Mouse (Mus musculus): ENCODE measurements around the gene B4galt2.
A peak's percentile ranks its signal among the peaks of the same experiment; 100 is the strongest.

B4galt2 gene

GRCm38 (mm10) chr4:117906196-117906595 lies 22.9 kb upstream of the B4galt2 start:
- DNase-seq (ENCODE audit: low spot score) = peak; percentile 90

DNA sequence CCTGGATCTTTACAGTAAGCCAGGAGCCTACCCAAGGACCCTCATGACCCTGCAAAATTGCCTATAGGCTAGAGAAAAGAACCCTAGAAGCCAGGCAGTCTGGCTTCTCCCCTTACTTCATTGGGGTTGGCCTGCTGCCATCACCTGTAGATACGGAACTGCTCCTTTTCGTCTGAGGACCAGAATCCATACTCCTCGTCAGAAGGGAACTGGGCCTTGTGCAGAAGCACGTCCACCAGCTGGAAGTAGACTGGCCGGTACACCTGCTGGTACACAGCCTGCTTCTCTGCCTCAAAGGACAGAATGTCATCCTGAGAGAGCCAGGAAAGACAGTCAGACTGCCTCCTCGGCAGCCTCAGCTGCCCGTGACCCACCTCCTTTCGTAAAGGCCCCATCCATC lies 21.5 kb upstream of the B4galt2 start:
- no peak for DNase-seq (ENCODE audit: low spot score)

DNA sequence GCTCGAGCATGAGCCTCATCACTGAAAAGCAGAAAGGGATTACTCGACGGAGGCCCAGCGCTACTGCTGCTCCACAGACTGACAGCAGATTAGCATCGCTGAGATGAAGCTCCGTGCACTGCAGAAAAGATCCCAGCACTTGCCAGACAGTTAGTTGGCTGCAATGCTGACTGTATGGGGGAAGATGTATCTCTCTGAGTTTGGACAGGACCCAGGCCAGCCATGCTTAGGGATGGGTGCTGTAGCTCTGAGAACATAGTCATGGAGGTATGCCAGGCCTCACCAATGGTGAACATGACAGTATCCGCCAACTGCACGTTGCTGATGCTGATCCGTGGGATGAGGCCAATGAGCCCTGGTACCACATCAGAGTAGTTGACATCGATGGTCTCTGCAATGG lies 20.8 kb upstream of the B4galt2 start:
- no peak for DNase-seq (ENCODE audit: low spot score)

DNA sequence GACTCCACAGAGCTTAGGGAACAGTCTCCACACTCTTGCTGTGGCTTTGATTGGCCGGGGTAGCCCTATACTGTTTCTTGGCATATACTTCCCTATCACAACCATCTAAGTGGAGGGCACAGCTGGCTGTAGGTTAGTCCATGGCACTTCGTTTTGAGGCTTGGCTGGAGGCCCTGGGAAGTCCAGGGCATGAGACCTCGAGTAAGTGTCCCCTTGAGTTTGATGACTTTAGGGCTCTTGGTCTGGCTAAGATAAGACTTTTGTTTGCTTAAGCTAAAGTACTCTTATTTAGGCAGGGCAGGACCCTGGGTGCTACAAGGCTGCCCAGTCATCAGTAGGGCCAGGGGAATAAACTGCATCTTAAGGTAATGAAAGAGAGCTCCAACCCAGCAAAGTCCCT lies 14.8 kb upstream of the B4galt2 start:
- DNase-seq (ENCODE audit: low spot score) = no peak

GRCm38 (mm10) chr4:117896031-117896430 lies 12.7 kb upstream of the B4galt2 start:
- no peak for DNase-seq (ENCODE audit: low spot score)

GRCm38 (mm10) chr4:117895339-117895738 lies 12.1 kb upstream of the B4galt2 start:
- DNase-seq (ENCODE audit: low spot score) = no peak

DNA sequence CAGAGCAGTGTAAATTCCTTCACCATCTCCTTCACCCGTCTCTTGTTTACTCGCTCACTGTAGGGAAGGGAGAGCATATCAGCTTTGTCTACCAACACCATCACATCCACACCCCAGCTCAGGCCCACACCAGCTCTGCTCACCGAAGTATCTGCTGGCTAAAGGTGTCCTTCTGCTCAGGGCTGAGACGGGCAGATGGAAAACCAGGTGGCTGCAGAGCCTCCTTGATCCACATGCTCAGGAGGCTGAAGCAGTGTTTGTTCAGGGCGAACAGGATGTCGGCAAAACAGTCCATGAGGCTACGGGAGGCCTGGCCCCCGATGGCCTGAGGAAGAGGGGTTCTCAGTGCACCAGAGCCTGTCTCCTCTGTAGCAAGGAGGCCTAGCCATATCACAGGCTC lies 11.3 kb upstream of the B4galt2 start:
- no peak for DNase-seq (ENCODE audit: low spot score)

DNA sequence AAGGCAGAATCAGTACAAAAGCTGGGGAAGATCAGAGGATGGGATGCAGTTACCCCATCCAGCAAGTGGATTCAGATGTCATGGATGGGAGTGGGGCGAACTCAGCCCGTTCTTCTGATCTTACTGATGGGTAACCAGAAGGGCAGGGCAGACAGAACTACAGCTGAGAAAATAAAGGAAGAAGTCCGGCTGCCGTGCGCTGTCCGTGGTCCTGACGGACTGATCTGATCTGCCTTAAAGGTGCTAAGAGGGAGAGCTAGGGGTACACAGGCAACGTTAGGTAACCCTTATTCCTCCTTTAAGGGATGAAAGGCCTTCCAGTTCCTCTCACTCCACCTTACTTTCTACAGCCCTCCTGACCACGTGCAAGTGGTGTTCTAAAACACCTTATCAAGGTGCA lies 10.1 kb upstream of the B4galt2 start:
- peak; percentile 53 for DNase-seq (ENCODE audit: low spot score)

DNA sequence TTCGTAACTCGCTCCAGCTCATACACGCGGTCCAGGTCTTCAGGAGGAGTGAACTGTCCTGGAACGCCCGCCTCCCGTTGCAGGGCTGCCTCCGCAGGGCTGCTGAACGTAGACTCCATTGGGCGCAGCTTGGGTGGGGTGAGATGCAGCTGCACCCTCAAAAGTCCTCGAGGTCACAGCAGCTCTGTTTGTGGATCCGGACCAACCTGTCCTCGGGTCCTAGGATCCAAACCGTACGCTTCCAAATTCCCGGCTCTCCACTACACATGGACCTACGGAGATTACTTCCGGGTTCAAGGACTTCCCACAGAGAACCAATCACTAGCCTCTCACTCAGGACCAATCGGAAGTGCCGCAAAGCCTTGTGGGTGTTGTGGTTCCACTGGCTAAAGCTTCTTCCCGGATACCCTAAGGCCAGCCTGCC lies 8.5 kb upstream of the B4galt2 start, which contains the start of gene Dph2:
Gene Dph2, minus strand, starts transcription at position 295 of the 424 bp plus-strand sequence.
- DNase-seq (ENCODE audit: low spot score) = peak; percentile 88

DNA sequence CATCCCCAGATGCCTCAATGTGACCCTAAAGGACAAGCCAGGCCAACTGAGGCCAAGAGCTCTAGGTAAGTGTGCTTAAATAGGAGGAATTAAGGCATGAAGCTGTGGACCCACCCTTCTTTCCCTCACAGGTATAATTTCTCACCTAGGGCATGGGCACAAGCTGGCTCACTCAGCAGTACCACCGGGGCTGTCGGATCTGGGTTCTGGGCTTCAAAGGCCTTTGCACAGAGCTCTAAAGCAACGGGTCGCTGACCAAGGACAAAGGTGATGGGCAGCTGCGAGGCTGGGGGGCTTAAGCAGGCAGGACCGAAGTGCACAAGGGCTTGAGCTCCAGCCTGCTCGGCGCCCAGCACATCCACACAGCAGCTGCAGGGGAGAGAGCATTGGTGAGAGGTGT lies 7.5 kb upstream of the B4galt2 start:
- no peak for DNase-seq (ENCODE audit: low spot score)

GRCm38 (mm10) chr4:117890031-117890430 lies 6.7 kb upstream of the B4galt2 start:
- no peak for DNase-seq (ENCODE audit: low spot score)

DNA sequence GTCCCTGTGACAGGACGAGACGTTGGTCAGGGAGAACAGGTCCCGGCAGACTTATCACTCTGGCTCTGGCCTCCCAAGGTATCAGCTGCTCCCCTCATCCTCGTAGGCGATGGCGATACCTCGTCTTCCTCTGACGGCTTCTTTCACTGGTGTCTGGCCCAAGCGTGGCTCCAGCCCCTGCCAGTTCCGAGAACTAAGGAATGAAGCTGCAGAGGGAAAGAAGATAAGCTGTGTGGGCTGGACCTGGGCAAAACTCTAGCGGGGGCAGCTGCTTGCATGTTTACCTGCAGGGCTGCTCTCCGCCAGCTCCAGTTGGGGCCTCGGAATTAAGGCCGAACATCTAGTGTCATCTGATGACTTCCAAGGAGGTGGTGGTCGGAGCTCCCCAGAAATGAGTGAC lies 6.2 kb upstream of the B4galt2 start:
- DNase-seq (ENCODE audit: low spot score) = no peak

DNA sequence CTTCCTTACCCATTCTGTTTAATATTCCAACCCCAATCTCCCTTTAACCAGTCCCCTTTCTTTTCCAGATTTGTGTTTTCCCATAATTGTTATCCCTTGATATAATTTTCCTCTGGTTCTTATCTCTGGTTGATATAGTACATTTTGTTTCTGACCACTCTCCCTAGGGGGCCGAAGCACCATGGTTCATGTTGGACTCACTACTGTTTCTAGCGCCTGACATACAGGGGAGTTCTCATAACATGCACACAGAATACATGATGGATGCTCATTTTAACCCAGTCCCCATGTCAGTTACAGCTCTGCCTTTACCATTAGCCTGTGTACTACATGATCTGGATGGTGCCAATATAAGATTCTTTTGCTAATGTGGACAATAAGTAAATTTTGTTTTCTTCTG lies 4.6 kb upstream of the B4galt2 start:
- no peak for DNase-seq (ENCODE audit: low spot score)

GRCm38 (mm10) chr4:117887133-117887532 lies 3.8 kb upstream of the B4galt2 start, which contains the start of gene Atp6v0b:
Gene Atp6v0b, minus strand, starts transcription at chr4:117887333.
- peak; percentile 81 for DNase-seq (ENCODE audit: low spot score)

DNA sequence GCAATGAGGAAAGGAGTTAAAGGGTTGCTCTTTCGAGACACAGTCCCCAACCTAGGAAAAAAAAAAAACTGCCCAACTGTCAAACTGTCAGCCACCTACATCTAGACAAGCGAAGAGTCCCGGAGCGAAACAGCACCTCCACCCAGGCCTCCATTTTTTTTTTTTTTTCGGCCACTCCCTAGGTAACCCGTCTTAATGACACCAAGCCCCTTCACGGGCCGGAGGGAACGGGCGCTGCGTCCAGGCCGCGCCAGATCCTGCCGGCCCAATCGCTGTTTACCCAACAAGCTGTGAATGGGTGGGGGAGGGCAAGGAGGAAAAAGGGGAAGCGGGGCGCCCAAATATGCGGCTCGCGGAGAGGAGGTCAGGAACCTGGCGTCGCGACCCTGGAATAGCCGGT lies 3.4 kb upstream of the B4galt2 start:
- DNase-seq (ENCODE audit: low spot score) = no peak

DNA sequence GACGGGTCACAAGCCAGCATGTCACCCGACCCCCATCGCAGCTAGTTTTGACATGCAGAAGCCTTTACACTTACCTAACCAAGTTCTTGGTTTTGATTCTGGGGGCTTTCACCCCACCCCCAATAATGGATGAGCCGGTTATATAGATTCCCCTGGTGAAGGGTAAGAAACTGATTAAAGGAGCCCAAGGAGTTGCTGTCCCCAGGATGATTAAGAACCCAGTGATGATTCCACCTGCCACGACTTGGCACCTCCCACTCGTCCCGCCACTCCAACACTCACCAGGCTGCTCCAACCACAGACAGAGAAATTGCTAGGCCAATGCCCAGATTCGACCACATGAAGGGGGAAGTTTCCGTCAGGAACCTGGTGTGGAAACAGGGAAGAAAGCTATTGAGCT lies 2.7 kb upstream of the B4galt2 start:
- DNase-seq (ENCODE audit: low spot score) = no peak

DNA sequence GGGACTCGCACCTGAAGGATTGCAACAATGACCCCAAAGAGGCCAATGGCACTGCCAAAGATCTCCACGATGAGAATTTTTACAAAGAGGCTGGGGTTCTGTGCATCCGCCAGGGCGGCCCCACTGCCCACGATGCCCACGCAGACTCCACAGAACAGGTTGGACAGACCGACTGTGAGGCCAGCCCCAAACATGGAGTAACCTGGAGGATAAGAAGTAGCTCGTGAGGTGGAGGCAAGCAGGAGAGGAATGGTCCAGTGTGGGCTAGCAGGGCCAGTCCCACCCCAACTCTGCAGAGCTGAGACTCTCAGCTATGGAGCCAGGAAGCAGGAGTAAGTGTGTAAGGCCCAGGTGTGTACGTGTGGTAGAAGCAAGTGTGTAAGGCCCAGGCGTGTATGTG lies 1.8 kb upstream of the B4galt2 start:
- DNase-seq (ENCODE audit: low spot score) = no peak

DNA sequence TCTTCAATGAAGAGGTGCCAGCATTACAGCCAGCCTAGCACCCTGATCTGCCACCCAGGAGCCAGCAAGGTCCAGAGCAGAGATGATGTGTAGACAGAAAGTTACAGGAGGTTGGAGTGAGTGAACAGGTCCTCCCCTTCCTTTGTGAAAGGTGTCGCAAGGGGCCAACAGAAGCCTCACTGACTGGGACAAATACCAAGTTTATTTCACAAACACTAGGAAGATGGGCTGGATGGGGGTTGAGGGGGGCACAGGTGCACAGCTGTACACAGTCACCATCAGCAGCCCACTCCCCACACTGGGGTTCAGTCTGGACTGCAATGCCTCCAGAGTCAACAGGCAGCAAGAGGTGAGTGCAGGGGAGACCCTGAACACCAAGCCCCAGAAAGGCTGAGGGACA lies 859 bp upstream of the B4galt2 start:
- DNase-seq (ENCODE audit: low spot score) = no peak

DNA sequence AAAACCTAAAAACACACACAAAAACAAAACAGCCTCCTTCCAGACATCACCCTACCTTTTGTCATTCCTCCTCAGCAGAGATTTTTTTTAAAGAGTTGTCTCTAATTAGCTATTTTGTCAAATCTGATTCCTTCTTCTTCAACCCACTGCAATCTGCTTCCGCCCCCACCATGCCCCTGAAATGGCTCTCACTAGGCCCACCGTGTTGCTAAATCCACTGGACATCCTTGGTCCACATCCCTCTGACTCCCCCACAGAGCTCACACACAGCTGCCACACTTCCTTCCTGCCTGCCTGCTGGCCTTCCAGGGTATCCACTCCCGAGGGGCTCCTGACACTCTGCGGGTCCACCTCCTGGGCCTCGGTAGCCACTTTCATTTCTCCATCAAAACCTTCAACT lies 4.6 kb downstream of the B4galt2 start:
- no peak for DNase-seq (ENCODE audit: low spot score)

GRCm38 (mm10) chr4:117878301-117878700 lies 5.0 kb downstream of the B4galt2 start:
- no peak for DNase-seq (ENCODE audit: low spot score)

- no peak for DNase-seq (ENCODE audit: low spot score)
These were observed 9.7 kb downstream of the B4galt2 start for GRCm38 (mm10) chr4:117873615-117874014.

GRCm38 (mm10) chr4:117872471-117872886 lies 10.8 kb downstream of the B4galt2 start, which contains the start of gene Ccdc24:
Gene Ccdc24, minus strand, starts transcription at chr4:117872557.
- no peak for DNase-seq (ENCODE audit: low spot score)

GRCm38 (mm10) chr4:117871787-117872186 lies 11.5 kb downstream of the B4galt2 start:
- DNase-seq (ENCODE audit: low spot score) = no peak

GRCm38 (mm10) chr4:117870437-117870836 lies 12.8 kb downstream of the B4galt2 start:
- DNase-seq (ENCODE audit: low spot score) = no peak

DNA sequence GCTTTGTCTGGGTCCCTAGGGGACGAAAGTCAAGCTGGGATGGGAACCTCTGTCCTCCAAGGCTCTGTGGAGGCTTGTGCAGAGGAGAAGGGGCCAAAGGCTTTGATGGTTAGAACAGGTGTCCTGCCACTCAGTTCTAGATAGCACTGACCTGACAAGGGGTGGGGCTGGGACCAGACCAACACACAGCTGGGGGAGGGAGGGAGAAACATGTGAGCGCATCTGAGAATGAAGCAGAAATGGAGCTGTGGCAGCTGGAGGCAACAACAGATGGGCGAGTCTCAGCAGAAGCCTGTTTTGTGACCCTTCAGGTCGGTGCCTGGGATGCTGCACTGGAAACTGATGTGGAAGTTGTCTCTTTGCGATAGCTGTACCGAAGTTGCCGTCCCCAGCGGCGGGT lies 14.0 kb downstream of the B4galt2 start:
- DNase-seq (ENCODE audit: low spot score) = no peak

Data from adipocyte (in vitro differentiated cells).